9 mouse cellular contexts compared by ENCODE assay signal in genomic region chr5:124240841-124241685, GRCm38 (mm10). TPM values are rescaled to one million over a fixed set of nuclear protein-coding genes. Genes with fewer than 3 reads are reported as not detected.
DNase-seq lines count a peak whose midpoint lies in the region; ATAC-seq and TF ChIP-seq lines count a peak whose summit lies in the region.
"Had no signal": no experiment of that assay in that cellular context is flagged by ENCODE, and none has a peak within 500 bp of the region (broad histone marks: within the 10 kb centered on the region; RNA-seq: fewer than 3 reads in every experiment).

No protein-coding gene starts in this region.

- no peak overlapping the region for H3K4me3 ChIP-seq in heart, adult 2 months
- no peak overlapping the region for H3K4me3 ChIP-seq in embryonic facial prominence, embryonic 12.5 days
- no peak overlapping the region for H3K4me3 ChIP-seq in intestine, embryonic 16.5 days (ENCODE audit: low read length)
- no peak overlapping the region for H3K4me3 ChIP-seq in midbrain, embryonic 15.5 days

- H3K9ac ChIP-seq in heart, adult 2 months (ENCODE audit: low read depth, low read length): peak overlapping the region; percentile 36; the same call in 1 of the 2 replicates
- H3K9ac ChIP-seq in embryonic facial prominence, embryonic 12.5 days: no peak overlapping the region
- 0 out of 2 replicates have a peak overlapping the region, but pooled peaks have one; percentile 1 for H3K9ac ChIP-seq in intestine, embryonic 16.5 days (ENCODE audit: low read depth, low read length)
- H3K9ac ChIP-seq in midbrain, embryonic 15.5 days: no peak overlapping the region; the same call in 1 of the 2 replicates

- DNase-seq in heart, adult 2 months: peak in 1 of 2 experiments; percentile 47
- DNase-seq in heart, adult 8-10 months (ENCODE audit: low spot score): no peak
- no peak for DNase-seq in c-Kit-positive CD71-positive TER-119-positive erythroid progenitor cells, embryonic 14.5 days (ENCODE audit: low spot score)
- no peak for DNase-seq in thymus, postnatal 4 days
- DNase-seq in urinary bladder, adult 18-20 months (ENCODE audit: low spot score in 2 of 2): no peak
- DNase-seq: cerebellum, adult 8-10 months had no signal

- H3K27ac ChIP-seq in heart, adult 2 months: peak overlapping the region; percentile 49
- 0 out of 2 replicates have a peak overlapping the region, but pooled peaks have one; percentile 46 for H3K27ac ChIP-seq in embryonic facial prominence, embryonic 12.5 days
- 0 out of 2 replicates have a peak overlapping the region, but pooled peaks have one; percentile 7 for H3K27ac ChIP-seq in intestine, embryonic 16.5 days (ENCODE audit: low read length)
- H3K27ac ChIP-seq in midbrain, embryonic 15.5 days: peak overlapping the region; percentile 57

- no peaks in the 10 kb centered on the region for H3K9me3 ChIP-seq in embryonic facial prominence, embryonic 12.5 days
- H3K9me3 ChIP-seq in intestine, embryonic 16.5 days (ENCODE audit: control insufficient read depth, low read length): no peaks in the 10 kb centered on the region
- H3K9me3 ChIP-seq in midbrain, embryonic 15.5 days: no peaks in the 10 kb centered on the region

- H3K27me3 ChIP-seq in heart, adult 2 months (ENCODE audit: control insufficient read depth, insufficient read depth, low read length): no peaks in the 10 kb centered on the region
- H3K27me3 ChIP-seq in embryonic facial prominence, embryonic 12.5 days: no peaks in the 10 kb centered on the region
- no peaks in the 10 kb centered on the region for H3K27me3 ChIP-seq in intestine, embryonic 16.5 days (replicated peaks; ENCODE audit: control insufficient read depth, insufficient read depth, low read length)
- no peaks in the 10 kb centered on the region for H3K27me3 ChIP-seq in midbrain, embryonic 15.5 days (replicated peaks)

- peak overlapping the region; percentile 24; the same call in 1 of the 2 replicates for H3K4me2 ChIP-seq in embryonic facial prominence, embryonic 12.5 days (replicated peaks)
- no peak overlapping the region for H3K4me2 ChIP-seq in intestine, embryonic 16.5 days (ENCODE audit: low read depth, low read length)
- H3K4me2 ChIP-seq in midbrain, embryonic 15.5 days: peak overlapping the region; percentile 14

- peaks cover 33% of the 10 kb centered on the region for H3K4me1 ChIP-seq in heart, adult 2 months (ENCODE audit: control insufficient read depth, insufficient read depth, low read length)
- peaks cover 18% of the 10 kb centered on the region for H3K4me1 ChIP-seq in embryonic facial prominence, embryonic 12.5 days
- peaks cover 11% of the 10 kb centered on the region for H3K4me1 ChIP-seq in intestine, embryonic 16.5 days (ENCODE audit: control insufficient read depth, insufficient read depth, low read length)
- H3K4me1 ChIP-seq in midbrain, embryonic 15.5 days: peaks cover 22% of the 10 kb centered on the region

- intact Hi-C loops in heart, adult 2 months (cut with DNase I): loop anchor here (2.0 kb wide), 1 partner anchor 18 kb away; no protein-coding TSS in a partner anchor

- WGBS in heart, adult 2 months: 36% methylated on average over 22 of the region's 22 CpGs
- WGBS in embryonic facial prominence, embryonic 12.5 days: 38% methylated on average over 22 of the region's 22 CpGs
- WGBS in intestine, embryonic 16.5 days: 37% methylated on average over 22 of the region's 22 CpGs
- WGBS in midbrain, embryonic 15.5 days: 30% methylated on average over 22 of the region's 22 CpGs

- H3K79me2 ChIP-seq in heart, adult 2 months (replicated peaks; ENCODE audit: control insufficient read depth, insufficient read depth, low read length): peaks cover 6% of the 10 kb centered on the region; the same call in 1 of the 2 replicates

- peaks cover 4% of the 10 kb centered on the region for H3K36me3 ChIP-seq in heart, adult 2 months (ENCODE audit: control insufficient read depth, insufficient read depth, low read length)
- H3K36me3 ChIP-seq in embryonic facial prominence, embryonic 12.5 days: peaks cover 18% of the 10 kb centered on the region; the same call in 1 of the 2 replicates
- H3K36me3 ChIP-seq in intestine, embryonic 16.5 days (ENCODE audit: control insufficient read depth, insufficient read depth, low read length): no peaks in the 10 kb centered on the region
- no peaks in the 10 kb centered on the region for H3K36me3 ChIP-seq in midbrain, embryonic 15.5 days (replicated peaks)

- TF ChIP-seq POLR2A in heart, adult 2 months (IDR thresholded peaks at IDR 0.05; ENCODE audit: insufficient read depth, low read depth, low read length): no peak

- ATAC-seq in embryonic facial prominence, embryonic 12.5 days (ENCODE audit: insufficient number of reproducible peaks, insufficient read depth, low FRiP score, low TSS enrichment): peak; percentile 18; the same call in 1 of the 2 replicates
- ATAC-seq in intestine, embryonic 16.5 days: 0 out of 2 replicates have a peak, but pooled peaks have one; percentile 28
- ATAC-seq in midbrain, embryonic 15.5 days (replicated peaks): peak; percentile 54; the same call in 1 of the 2 replicates

- no peak for TF ChIP-seq CTCF in heart, adult 2 months (IDR thresholded peaks at IDR 0.05)

- TF ChIP-seq EP300 in heart, adult 2 months (IDR thresholded peaks at IDR 0.05; ENCODE audit: insufficient read depth, low read depth, low read length): no peak

RNA-seq across cellular contexts. Expression of gene Pitpnm2, which starts 8.5 kb away (rescaled TPM):
- total RNA-seq in heart, adult 2 months (2021): 10 to 100 TPM; 40.1 TPM
- 34.9 and 37.7 TPM in 2 replicates for polyA plus RNA-seq in heart, adult 2 months (2012; rRNA removed)
- 10 to 100 TPM; 39.8 to 52.2 (median 44.5) TPM for total RNA-seq in heart, adult 8-10 months (2022)
- polyA plus RNA-seq in embryonic facial prominence, embryonic 12.5 days (2016; fragmentation: Nextera tagmentation; extraction: Ambion mirVana): 4.4 and 4.8 TPM in 2 replicates
- 1.8 and 2.4 TPM in 2 replicates for polyA plus RNA-seq in intestine, embryonic 16.5 days (2015; fragmentation: Nextera tagmentation; extraction: Ambion mirVana)
- polyA plus RNA-seq in midbrain, embryonic 15.5 days (2015; fragmentation: Nextera tagmentation; extraction: Ambion mirVana): 11.8 and 13.0 TPM in 2 replicates

Comparison
In these comparisons a context has a peak if more than half of its experiments do, and no peak if none do; other contexts are left out.
1. H3K27ac ChIP-seq: peak in every context shown above with its lines; median percentile 57 in midbrain, embryonic 15.5 days; 49 in heart, adult 2 months; 46 in embryonic facial prominence, embryonic 12.5 days; 7 in intestine, embryonic 16.5 days.
2. H3K9ac ChIP-seq: peak in heart, adult 2 months (single experiment) and intestine, embryonic 16.5 days (single experiment); none in embryonic facial prominence, embryonic 12.5 days (single experiment) and midbrain, embryonic 15.5 days (single experiment).
3. Peak in every context shown above with its lines, with median percentiles within 50 percentile points of each other: ATAC-seq.